Mouse (Mus musculus) c-Kit-positive CD71-negative TER-119-negative erythroid progenitor cells, embryonic 14.5 days (primary cell): ENCODE data around the gene Cyp4f17.
"Not testable (repeated sequence)": the region's sequence is repeated elsewhere in the genome, so short reads cannot be mapped to it uniquely, and the experiment has no call there.

Source experiments
- DNase-seq: peaks from one replicate; pipeline ENCODE4 v3.0.0-alpha.2; 2013; ENCODE audit warnings: low read depth

The Cyp4f17 gene

DNA sequence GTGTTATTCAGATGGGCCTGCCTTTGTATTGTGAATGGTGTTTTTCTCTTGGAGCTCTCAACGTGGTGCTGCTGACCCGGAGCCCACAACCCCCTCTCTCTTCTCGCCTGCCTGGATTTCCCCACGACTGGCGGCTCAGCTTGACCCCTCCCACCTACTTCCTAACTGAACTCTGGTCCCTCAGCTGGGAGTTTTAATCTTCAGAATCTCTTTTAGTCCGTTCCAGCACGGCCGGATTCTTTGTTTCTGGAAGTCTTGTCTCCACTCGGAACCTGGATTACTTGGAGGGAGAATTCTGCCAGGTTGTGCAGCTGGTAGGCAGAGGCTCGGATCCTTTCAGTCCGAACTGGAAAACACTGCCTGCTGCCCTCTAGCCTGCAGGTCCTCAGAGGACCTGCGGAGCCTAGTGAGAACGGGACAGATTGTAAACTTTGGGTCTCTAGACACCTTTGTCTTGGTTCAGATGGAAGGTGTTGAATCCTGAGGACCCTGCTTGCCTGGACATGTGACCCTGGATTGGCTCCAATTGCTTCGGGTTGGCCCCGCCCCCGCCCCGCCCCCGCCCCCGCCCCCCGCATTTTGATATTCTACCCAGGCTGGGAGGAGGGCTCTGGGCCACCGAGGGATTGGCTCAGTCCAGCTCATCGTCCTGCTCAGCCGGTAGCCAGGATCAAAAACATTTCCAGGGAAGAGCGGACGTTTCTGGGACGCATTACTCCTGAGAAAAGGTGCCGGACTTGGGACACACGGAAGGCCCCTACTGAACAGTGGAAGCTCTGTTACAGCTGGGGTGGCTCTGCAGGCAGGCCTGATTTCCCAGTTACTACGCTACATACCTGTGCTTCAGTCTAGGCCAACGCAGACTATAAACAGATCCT is at the start of gene Cyp4f17:
Cyp4f17 (plus strand) TSS at position 200 of the 878 bp plus-strand sequence.
- no peak for DNase-seq

DNA sequence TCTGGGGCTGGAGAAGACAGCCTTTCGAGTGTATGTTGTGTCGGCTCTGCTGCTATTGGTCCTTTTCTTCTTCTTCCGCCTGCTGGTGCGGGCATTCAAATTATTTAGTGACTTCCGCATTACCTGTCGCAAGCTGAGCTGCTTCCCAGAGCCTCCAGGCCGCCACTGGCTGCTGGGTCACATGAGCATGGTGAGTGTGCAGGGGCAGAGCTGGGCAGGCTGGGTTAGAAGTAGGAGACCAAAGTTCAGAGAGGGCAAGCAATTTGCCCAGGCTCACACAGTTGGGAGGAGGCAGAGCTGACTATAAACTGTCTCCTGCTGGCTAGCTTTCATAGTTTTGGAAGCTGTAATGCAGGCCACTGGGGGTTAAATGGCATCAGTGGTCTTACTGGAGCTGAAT is 37.4 kb upstream of the Cyp4f17 start:
- DNase-seq = no peak

DNA sequence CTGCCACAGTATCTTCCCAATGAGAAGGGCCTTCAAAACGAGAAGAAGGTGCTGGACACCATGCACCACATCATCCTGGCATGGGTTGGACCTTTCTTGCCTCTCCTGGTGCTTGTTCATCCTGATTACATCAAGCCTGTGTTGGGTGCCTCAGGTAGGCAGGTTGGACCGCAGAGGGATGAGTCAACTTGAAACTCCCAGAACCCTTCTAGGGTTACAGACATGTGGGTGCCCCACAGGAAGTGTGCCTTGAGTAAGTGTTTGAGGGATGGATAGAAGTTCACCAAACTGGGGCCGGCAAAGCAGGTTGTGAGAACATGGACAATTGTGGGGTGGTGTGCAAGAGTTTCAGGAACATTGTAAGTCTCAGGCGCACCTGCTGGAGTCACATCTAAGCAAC is 35.1 kb upstream of the Cyp4f17 start:
- no peak for DNase-seq

DNA sequence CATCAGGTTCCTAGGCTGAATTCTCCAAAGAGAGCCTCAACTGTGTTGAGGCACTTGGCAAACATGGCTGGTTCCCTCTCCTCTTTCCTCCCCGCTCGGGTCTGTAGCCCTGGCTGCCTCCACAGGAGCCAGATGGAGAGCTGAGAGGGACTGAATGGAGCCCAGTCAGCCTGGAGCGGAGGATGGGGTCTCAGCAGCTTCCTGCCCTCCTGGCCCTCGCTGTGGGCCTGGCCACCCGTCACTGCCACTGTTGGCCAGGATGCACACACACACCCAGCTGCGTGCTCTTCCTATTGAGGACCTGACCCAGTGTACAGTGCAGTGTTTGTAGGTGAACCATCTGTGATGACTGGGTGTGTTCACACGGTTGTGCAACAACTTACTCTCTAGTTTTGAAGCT is 33.7 kb upstream of the Cyp4f17 start:
- DNase-seq = no peak

DNA sequence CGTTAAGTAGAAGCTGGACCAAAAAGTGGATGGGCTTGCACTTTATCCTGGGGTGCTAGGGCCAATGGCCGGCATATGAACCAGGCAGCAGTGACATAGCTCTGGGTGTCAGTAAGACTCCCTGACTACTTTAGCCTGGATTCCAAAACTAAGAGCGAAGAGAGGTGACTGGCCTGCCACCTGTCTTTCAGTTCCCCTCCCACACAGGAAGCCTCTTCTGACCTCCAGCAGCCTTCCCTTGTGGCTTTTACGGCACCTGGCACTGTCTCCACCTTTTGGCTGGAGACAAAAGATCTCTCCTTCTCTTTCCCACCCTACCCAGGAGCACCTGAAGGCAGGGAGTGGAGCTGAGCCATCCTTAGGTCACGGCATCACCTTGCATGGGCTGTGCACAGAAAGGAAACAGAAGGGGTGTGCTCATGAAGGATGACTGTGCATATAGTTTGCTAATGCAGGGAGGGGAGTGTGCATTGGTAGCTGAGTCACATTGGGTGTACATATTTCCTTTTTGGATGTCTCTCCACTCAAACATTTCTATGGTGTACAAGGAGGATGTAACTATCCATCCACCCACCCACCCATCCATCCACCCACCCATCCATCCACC is 30.8 kb upstream of the Cyp4f17 start:
- no peak for DNase-seq

DNA sequence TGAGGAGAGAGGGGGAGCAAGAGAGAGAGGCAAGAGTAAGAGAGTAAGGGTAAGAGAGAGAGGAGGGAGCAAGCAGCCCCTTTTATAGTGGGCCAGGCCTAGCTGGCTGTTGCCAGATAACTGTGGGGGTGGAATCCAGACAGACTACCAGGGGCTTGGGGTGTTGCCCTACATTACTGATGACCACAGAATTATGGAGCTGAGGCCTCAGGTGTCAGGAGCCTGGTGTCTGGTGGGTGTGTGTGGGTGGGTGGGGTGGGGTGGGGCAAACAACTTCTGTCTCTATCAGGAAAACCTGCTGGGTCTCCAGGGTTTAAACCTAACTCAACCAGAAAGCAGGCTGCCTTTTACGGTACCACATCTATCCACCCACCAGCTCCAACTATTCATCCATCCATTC is 28.6 kb upstream of the Cyp4f17 start:
- no peak for DNase-seq

DNA sequence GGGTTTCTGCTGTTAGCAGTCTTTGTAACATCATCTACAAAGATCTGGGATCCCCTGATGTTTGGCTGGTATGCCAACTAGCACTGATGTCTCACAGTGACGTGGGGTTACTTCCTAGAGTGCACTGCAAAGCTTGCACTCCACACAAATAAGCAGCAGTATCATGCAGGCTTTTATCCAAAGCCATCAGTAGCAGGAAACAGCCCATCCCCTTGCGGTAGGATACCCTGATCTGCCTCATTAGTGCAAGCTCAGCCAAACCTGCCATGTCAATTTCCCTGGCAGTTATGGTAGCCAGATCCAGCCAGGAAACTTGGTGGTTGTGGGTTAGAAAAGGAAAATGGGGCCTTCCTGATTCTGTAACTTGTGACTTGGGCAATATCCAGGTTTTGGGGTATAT is 27.1 kb upstream of the Cyp4f17 start:
- no peak for DNase-seq

DNA sequence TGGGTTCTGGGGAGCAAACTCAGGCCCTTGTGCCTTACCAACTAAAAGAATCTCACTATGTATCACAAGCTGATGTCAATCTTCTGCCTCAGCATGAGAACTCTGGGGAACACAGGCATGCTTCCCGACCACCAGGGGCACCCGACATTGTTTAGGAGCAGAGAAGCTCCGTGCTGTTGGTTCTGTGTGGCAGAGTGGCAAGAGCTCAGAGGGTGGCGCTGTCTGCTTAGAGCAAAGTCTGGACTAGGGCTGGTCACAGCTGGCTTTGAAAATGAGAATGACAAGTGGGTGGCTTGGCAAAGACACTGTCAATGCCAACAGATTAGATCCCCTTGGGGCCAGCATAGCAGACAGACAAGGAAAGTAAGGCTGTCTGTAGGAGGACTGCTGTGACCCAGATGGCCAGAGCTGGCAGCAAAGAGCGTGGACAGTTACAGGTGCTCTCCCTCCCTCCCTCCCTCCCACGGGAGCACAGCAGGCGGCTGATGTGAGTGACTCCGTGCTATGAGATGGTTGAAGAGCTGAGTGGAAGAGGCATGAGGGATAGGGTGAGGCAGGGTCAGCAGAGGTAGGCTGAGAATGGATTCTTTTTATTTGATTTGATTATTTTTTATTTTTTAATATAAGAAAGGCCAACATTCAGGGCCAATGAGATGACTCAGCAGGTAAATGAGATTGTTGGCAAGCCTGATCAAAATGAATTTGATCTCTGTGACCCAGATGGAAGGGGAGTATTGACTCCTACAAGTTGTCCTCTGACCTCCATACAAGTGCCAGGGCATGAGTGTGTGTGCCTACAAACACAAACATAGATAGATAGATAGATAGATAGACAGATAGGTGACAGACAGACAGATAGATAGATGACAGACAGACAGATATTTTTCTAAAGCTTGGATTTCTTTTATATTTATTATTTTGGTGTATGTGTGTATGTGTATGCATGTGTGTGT is 26.0 kb upstream of the Cyp4f17 start:
- DNase-seq = no peak

DNA sequence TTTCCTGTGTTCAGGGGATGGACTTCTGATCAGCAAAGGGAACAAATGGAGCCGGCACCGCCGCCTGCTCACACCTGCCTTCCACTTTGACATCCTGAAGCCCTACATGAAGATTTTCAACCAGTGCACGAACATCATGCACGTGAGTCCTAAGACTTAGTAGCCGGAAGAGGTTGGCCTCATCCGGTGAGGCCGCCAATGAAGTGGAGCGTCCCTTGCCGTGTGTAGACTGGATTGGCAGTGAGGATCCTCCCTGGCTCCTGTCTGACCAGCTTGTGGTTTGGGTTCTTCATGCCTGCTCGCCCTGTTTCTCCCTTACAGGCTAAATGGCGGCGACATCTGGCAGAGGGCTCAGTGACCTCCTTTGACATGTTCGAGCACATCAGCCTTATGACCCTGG is 24.1 kb upstream of the Cyp4f17 start:
- no peak for DNase-seq

DNA sequence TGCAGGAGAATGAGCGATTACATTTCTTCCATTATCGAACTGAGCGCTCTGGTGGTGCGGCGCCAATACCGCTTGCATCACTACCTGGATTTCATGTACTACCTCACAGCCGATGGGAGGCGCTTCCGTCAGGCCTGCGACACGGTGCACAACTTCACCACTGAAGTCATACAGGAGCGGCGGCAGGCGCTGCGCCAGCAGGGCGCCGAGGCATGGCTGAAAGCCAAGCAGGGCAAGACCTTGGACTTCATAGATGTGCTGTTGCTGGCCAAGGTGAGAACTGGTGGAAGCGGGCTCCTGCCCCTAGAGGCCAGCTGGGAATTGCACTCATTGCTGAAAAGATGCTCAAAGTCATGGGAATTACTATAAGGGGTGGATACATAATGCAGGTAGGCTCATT is 22.6 kb upstream of the Cyp4f17 start:
- no peak for DNase-seq

DNA sequence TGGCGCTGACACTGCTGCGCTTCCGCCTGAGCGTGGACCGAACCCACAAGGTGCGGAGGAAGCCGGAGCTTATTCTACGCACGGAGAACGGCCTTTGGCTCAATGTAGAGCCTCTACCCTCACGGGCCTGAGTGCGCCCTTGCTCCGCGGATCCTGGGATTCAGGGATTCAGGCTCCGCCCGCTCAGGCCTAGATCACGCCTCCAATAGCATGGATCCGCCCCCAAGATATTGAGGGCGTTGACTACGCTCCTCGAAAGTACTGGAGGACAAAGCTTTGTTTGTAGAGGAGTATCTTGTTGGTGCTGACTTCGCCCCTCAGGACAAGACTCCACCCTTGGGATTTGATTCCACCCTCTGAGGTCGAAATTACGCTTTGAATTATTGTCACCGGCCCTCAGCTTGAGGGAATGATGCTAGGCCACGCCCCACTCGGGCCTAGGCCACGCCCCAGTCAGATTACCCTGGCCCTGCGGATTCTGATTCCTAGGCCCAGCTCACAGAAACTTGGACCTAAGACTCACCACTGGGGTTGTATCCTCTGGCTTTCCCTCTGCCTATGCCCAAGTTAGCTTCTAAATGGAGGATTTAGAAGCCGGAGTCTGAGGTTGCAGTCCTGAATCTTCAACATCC is 13.4 kb upstream of the Cyp4f17 start:
- DNase-seq = no peak

DNA sequence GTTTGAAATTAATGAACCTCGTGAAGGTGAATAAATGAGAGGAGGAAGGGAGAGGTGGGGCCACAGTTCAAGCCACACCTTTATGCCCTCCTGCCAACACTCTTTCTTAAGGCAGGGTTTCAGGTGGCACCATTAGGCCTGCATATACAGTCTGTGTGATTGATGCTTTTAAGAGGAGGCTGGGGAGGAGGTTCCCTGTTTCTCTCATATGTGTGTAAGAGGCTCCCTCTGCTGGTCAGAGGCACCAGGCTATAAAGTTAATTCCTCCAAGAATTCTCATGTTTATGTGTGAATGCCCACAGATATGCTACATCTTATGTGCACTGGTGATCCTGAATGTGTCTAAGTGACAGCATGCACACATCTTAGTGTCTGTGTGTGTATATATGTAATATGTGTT is 11.2 kb upstream of the Cyp4f17 start:
- DNase-seq = peak; percentile 66

DNA sequence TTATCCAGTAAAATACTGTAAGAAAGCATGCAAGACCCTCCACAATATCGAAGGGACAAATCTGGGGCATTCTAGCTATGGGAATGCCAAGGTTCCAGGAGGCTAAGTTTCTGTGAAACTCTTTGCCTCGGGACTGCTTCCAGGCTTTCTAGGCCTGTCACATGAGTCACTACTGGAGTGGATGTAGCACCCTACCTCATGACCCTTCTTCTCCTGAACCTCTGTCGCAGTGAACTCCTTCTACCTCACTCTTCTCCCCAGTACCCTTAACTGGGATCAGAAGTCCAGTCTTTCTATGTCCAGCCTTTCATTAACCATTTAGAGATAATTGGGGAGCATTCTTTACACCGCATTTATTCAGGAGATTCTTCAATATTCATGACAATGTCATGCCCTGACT is 5.3 kb upstream of the Cyp4f17 start:
- not testable (repeated sequence) for DNase-seq

DNA sequence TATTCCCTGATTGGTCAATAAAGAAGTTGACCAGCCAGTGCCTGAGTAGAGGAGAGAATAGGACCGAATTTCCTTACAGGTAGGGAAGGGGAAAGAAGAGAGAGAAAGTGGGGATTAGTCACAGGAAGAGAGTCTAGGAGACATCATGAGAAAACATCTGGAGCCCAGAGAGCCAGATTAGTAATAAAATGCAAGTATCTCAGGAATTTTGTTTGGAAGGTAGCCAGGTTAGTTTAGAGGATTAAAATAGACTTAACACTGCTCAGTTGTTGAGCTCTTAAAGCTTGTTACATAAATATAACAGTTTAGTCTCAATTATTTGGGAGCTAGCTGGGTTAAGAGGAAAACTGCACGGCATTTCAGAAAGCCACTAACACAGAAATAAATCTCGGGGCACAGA is 4.8 kb upstream of the Cyp4f17 start:
- DNase-seq = no peak

DNA sequence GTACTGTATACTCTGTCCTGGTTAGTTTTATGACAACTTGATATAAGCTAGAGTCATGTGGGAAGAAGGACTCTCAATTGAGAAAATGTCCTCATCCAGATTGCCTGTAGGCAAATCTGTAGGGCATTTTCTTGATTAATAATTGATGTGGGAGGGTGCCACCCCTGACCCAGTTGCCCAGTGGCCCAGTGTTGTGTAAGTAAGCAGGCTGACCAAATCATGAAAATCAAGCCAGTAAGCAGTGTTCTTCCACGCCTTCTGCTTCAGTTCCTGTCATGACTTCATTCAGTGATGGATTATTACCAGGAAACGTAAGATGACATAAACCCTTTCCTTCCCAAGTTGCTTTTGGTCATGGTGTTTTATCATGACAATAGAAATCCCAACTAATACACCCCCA is 2.7 kb upstream of the Cyp4f17 start:
- no peak for DNase-seq

DNA sequence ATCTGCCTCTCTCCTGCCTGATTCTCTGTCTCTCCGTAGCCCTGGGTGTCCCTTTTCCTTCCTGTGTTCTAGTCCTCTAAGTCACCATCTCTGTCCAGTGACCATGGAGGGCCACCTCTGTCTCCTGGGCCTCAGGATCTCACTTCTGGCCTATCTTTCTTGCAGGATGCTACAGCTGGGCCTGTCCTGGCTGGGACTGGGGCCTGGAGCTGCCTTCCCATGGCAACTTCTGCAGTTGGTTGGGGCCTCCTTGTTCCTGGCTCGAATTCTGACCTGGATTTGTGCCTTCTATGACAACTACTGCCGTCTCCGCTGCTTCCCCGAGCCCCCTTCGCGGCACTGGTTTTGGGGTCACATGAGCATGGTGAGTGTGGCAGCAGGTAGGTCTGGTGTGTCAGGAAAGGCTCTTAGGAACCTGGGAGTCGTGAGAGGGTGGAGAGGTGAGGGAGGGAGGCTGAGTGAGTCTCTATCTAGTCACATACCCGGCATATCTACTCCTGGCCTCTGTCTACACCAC is 937 bp downstream of the Cyp4f17 start:
- no peak for DNase-seq

DNA sequence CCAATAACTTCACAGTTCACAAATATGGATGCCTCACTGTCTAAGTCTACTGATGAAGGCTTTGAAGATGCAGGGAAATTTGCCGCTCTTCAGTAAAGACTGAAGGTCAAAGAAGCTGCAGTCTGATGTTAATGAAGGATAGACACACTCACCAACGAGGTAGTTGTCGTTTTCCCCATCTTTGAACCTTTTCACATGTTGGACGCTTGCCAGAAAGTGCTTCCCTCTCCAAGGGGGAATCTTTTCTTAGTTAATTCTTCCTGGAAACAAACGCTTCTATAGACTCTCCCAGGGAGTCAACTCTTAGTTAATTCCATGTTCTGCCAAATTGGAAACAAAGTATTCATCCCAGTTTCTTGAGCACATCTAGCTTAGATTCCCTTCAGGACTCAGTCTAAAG is 10.3 kb downstream of the Cyp4f17 start:
- no peak for DNase-seq

DNA sequence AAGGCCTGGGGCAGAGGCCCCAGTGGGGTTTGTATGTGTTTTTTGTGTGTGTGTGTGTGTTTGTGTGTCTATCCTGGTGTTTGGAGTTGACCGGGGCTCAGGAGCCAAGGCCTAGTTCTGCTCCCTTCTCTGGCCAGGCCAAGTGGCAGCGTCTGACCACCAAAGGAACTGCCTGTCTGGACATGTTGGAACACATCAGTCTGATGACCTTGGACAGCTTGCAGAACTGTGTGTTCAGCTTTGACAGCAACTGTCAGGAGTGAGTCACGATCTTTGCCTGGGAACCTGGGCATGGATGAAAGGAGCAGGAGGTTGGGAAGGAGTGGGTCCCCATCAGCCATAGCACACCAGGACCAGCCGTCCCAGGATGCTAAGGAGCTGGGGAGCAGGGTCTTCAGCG is 16.1 kb downstream of the Cyp4f17 start:
- no peak for DNase-seq

DNA sequence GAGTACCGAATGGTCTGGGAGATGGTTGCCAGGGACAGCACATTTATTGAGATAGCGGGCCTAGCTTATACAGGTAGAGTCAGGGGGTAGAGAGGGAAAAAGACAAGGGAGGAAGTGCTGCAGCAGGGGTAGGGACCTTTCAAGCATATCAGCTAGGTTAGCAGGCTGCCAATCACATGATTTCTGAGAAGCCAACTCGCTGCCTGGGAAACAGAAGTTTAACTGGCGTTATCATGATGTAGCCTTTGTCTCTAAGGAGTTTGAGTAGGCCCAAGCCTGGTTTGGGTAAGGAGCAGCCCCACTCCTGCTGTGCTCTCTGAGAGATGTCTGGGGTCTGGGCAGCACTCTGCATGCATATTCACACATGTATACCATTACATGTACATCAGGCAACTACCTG is 16.5 kb downstream of the Cyp4f17 start:
- no peak for DNase-seq

DNA sequence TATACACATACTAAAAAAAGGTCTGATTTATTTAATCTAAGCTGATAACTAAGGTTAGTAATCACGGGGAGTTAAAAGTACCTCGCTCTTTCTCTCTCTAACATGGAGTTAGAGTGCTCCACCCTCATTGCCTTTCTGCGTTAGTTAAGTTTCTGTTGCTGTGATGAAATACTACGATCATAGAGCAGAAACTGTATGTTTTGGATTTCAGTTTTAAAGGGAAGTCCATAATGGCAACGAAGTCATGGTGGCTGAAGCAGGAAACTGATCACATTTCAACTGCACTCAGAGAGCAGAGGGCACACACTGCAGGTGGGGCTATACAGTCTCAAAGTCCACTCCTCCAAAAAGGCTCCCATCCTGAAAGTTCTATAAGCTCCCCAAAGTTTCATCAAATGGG is 17.0 kb downstream of the Cyp4f17 start:
- no peak for DNase-seq

DNA sequence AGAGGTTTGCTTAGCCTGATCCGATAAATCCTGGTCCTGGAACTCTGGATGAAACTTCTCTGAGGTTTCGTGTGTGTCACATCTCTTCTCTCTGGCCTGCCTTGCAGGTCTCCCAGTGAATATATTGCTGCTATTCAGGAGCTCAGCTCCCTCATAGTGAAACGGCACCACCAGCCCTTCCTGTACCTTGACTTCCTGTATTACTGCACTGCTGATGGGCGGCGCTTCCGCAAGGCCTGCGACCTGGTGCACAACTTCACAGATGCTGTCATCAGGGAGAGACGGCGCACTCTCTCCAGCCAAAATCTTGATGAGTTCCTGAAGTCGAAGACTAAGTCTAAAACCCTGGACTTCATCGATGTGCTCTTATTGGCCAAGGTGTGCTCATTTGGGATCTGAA is 18.0 kb downstream of the Cyp4f17 start:
- no peak for DNase-seq

DNA sequence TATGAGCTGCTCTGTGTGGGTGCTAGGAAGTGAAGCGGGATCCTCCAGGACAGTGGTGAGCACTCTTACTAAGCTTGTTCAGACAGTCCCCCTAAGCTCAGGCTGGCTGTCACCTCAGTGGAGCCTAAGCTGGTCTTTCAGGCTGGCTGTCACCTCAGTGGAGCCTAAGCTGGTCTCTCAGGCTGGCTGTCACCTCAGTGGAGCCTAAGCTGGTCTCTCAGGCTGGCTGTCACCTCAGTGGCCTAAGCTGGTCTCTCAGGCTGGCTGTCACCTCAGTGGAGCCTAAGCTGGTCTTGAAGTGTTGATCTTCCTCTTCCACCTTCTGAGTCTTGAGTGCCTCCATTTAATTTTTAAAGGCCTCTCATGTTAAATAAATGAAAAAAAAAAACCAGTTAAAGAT is 20.5 kb downstream of the Cyp4f17 start:
- DNase-seq = not testable (repeated sequence)
